In genomic region chr13:63749997-63750396, GRCm38 (mm10) we compare ENCODE assay signal across 10 mouse cellular contexts.
DNase-seq lines count a peak whose midpoint lies in the region; ATAC-seq and TF ChIP-seq lines count a peak whose summit lies in the region.
"Had no signal": no experiment of that assay in that cellular context is flagged by ENCODE, and none has a peak within 500 bp of the region (broad histone marks: within the 10 kb centered on the region; RNA-seq: fewer than 3 reads in every experiment).

No protein-coding gene starts in this region.

- no peak overlapping the region for H3K4me3 ChIP-seq in heart, embryonic 14.5 days (ENCODE audit: control insufficient read depth in 1 of 2, insufficient read depth in 1 of 2, low read depth in 1 of 2, low read length in 2 of 2)
- H3K4me3 ChIP-seq: lung, embryonic 15.5 days had no signal

- H3K4me2 ChIP-seq in heart, embryonic 14.5 days (ENCODE audit: low read length): no peak overlapping the region
- H3K4me2 ChIP-seq: lung, embryonic 15.5 days had no signal

- no peak for TF ChIP-seq CTCF in Patski (IDR thresholded peaks at IDR 0.05)

- POLR2A ChIA-PET in Patski (lab: Charles Lee): no interaction called here

- no peaks in the 10 kb centered on the region for H3K27me3 ChIP-seq in Patski
- no peaks in the 10 kb centered on the region for H3K27me3 ChIP-seq in heart, embryonic 14.5 days (ENCODE audit: control insufficient read depth, insufficient read depth, low read length)
- H3K27me3 ChIP-seq: lung, embryonic 15.5 days had no signal

- peak; percentile 95 for ATAC-seq in Patski
- ATAC-seq in heart, embryonic 14.5 days (ENCODE audit: insufficient number of reproducible peaks, insufficient read depth, low FRiP score, low read depth): peak; percentile 59

- in situ Hi-C loops in Patski (cut with MboI; ENCODE audit: low pct_unique_long_range_greater_than_20kb): no loop called here

- WGBS in heart, embryonic 14.5 days: 55% methylated on average over 4 of the region's 4 CpGs

- CTCF ChIA-PET in Patski (lab: Charles Lee): interaction anchor here (1.0 to 1.3 kb wide), 2 partner anchors 14 to 23 kb away, joined by 3 read pairs; no protein-coding TSS in a partner anchor

- peak; percentile 7 for DNase-seq in kidney, adult 11 months
- DNase-seq in kidney, adult 18-20 months: no peak
- DNase-seq in Patski (ENCODE audit: low read depth, low spot score): peak; percentile 83
- peak; percentile 27 for DNase-seq in layer of hippocampus, adult 9-11 months
- no peak for DNase-seq in embryo, embryonic 10 days (ENCODE audit: low spot score)
- no peak for DNase-seq in spleen, postnatal 14 days (ENCODE audit: low spot score in 2 of 2)
- DNase-seq in urinary bladder, postnatal 25 days (ENCODE audit: low spot score): no peak
- DNase-seq: embryo, embryonic 11 days had no signal

- no peaks in the 10 kb centered on the region for H3K36me3 ChIP-seq in heart, embryonic 14.5 days (ENCODE audit: control insufficient read depth, insufficient read depth, low read length)
- H3K36me3 ChIP-seq: lung, embryonic 15.5 days had no signal

- H3K4me1 ChIP-seq in heart, embryonic 14.5 days (ENCODE audit: control insufficient read depth in 2 of 2, insufficient read depth in 2 of 2, low read length in 2 of 2): 0 out of 4 replicates have a peak, but pooled peaks cover 0 to 2% of the 10 kb centered on the region in 2 experiments
- H3K4me1 ChIP-seq: lung, embryonic 15.5 days had no signal

- no peak overlapping the region for H3K9ac ChIP-seq in heart, embryonic 14.5 days (ENCODE audit: low read length)
- H3K9ac ChIP-seq: lung, embryonic 15.5 days had no signal

- peaks cover 3% of the 10 kb centered on the region; the same call in 1 of the 2 replicates for H3K9me3 ChIP-seq in heart, embryonic 14.5 days (ENCODE audit: control insufficient read depth, low read length)
- H3K9me3 ChIP-seq: lung, embryonic 15.5 days had no signal

- H3K27ac ChIP-seq in heart, embryonic 14.5 days (replicated peaks in 1 of 2; ENCODE audit: control insufficient read depth in 1 of 2, insufficient read depth in 1 of 2, low read depth in 2 of 2, low read length in 2 of 2): no peak overlapping the region; a peak in 1 of 4 replicates
- H3K27ac ChIP-seq: lung, embryonic 15.5 days had no signal

Comparison
In these comparisons a context has a peak if more than half of its experiments do, and no peak if none do; other contexts are left out.
1. DNase-seq: peak in kidney, adult 11 months (single experiment), Patski (single experiment) and layer of hippocampus, adult 9-11 months (single experiment); none in kidney, adult 18-20 months (single experiment), embryo, embryonic 10 days (single experiment), spleen, postnatal 14 days (0 of 2) and urinary bladder, postnatal 25 days (single experiment).